Mouse (Mus musculus) forebrain, embryonic 13.5 days (tissue): ENCODE measurements around the gene Tmem260. TPM values are rescaled to one million over a fixed set of nuclear protein-coding genes. Genes with fewer than 3 reads are reported as not detected.

Experiments used
- ATAC-seq: fragments of 200-750 bp; cut with Nextera tagmentation; 2 replicates; pipeline ENCODE4 v1.8.0; 2017
- H3K27ac ChIP-seq: fragments of 300-500 bp; sonication (generic); 2 replicates; pipeline ENCODE4 v1.5.1; 2015; ENCODE audit warnings: inconsistent platforms, mild to moderate bottlenecking, moderate library complexity
- H3K27me3 ChIP-seq: fragments of 300-500 bp; sonication (generic); 2 replicates; pipeline ENCODE4 v1.6.1; 2015; ENCODE audit warnings: mild to moderate bottlenecking, inconsistent platforms
- H3K36me3 ChIP-seq: fragments of 300-500 bp; sonication (generic); 2 replicates; pipeline ENCODE4 v1.6.1; 2015; ENCODE audit warnings: mild to moderate bottlenecking, inconsistent platforms; ENCODE audit not compliant: poor library complexity, severe bottlenecking
- H3K4me1 ChIP-seq: fragments of 300-500 bp; sonication (generic); 2 replicates; pipeline ENCODE4 v1.6.1; 2015; ENCODE audit warnings: inconsistent platforms
- H3K4me2 ChIP-seq: fragments of 300-500 bp; sonication (generic); 2 replicates; pipeline ENCODE4 v1.6.1; 2015; ENCODE audit warnings: inconsistent platforms, mild to moderate bottlenecking, moderate library complexity
- H3K4me3 ChIP-seq: fragments of 300-500 bp; sonication (generic); 2 replicates; pipeline ENCODE4 v1.5.1; 2015; ENCODE audit warnings: mild to moderate bottlenecking, inconsistent platforms
- H3K9ac ChIP-seq: fragments of 300-500 bp; sonication (generic); 2 replicates; pipeline ENCODE4 v1.6.1; 2015; ENCODE audit warnings: mild to moderate bottlenecking, inconsistent platforms
- H3K9me3 ChIP-seq: fragments of 300-500 bp; sonication (generic); replicated peaks from 2 replicates; pipeline ENCODE4 v1.6.1; 2016; ENCODE audit warnings: inconsistent platforms
- WGBS: fragments of 180-500 bp; shearing (Covaris S2); methylation state at CpG from one replicate; pipeline ENCODE4 v1.1.7; 2015; 5-methylcytosine and 5-hydroxymethylcytosine counted together
- polyA plus RNA-seq: library from polyadenylated mRNA; unstranded; fragments of >200 nt; fragmentation: Nextera tagmentation; extraction: Ambion mirVana; gene quantifications from 2 replicates; pipeline ENCODE4 v1.2.1, GENCODE M21; 2015

Gene Tmem260
- polyA plus RNA-seq = 16.5 and 18.4 TPM in 2 replicates

- ATAC-seq = peak; percentile 98
- under 1% methylated on average over 66 of the region's 69 CpGs for WGBS
- peak within 1 kb of the TSS; percentile 84 for H3K27ac ChIP-seq
These were observed at the start of gene Tmem260 for GRCm38 (mm10) chr14:48445984-48446683. Gene Tmem260 (plus strand): TSS chr14:48446124.

GRCm38 (mm10) chr14:48406086-48406485 is 39.8 kb upstream of the Tmem260 start:
- 91% methylated on average over 13 of the region's 13 CpGs for WGBS
- peaks cover 29% of the 10 kb centered on the region for H3K27me3 ChIP-seq

More at GRCm38 (mm10) chr14:48445984-48446683, at the start of gene Tmem260:
- Histone ChIP-seq H3K9ac (peak within 1 kb of the TSS; percentile 91), H3K36me3 (no peaks in the 10 kb centered on the region), H3K4me1 (peaks cover 12% of the 10 kb centered on the region), H3K9me3 (no peaks in the 10 kb centered on the region), H3K4me2 (peak within 1 kb of the TSS; percentile 64), H3K27me3 (peaks cover 6% of the 10 kb centered on the region; the same call in 1 of the 2 replicates), H3K4me3 (peak within 1 kb of the TSS; percentile 87)

GRCm38 (mm10) chr14:48417064-48417463 is 28.9 kb upstream of the Tmem260 start:
- ATAC-seq = no peak
- no peaks in the 10 kb centered on the region for H3K36me3 ChIP-seq
- no peaks in the 10 kb centered on the region for H3K9me3 ChIP-seq
- peaks cover 21% of the 10 kb centered on the region for H3K4me1 ChIP-seq
- H3K27me3 ChIP-seq = peaks cover 84% of the 10 kb centered on the region
- H3K4me3 ChIP-seq = no peak overlapping the region
- H3K9ac ChIP-seq = no peak overlapping the region
- H3K4me2 ChIP-seq = no peak overlapping the region
- no peak overlapping the region for H3K27ac ChIP-seq
- 43% methylated on average over 3 of the region's 3 CpGs for WGBS

More at GRCm38 (mm10) chr14:48406086-48406485, 39.8 kb upstream of the Tmem260 start:
- no peak for ATAC-seq
- Histone ChIP-seq H3K4me1 (no peaks in the 10 kb centered on the region), H3K4me2 (no peak overlapping the region), H3K9ac (no peak overlapping the region), H3K4me3 (no peak overlapping the region), H3K9me3 (no peaks in the 10 kb centered on the region), H3K36me3 (no peaks in the 10 kb centered on the region), H3K27ac (no peak overlapping the region)

- H3K9ac ChIP-seq = no peak overlapping the region
- WGBS = 30% methylated on average over 3 of the region's 3 CpGs
- peaks cover 85% of the 10 kb centered on the region for H3K27me3 ChIP-seq
- H3K27ac ChIP-seq = no peak overlapping the region
- H3K9me3 ChIP-seq = no peaks in the 10 kb centered on the region
- no peak overlapping the region for H3K4me2 ChIP-seq
- peak; percentile 73 for ATAC-seq
- H3K4me1 ChIP-seq = peaks cover 21% of the 10 kb centered on the region
- H3K36me3 ChIP-seq = no peaks in the 10 kb centered on the region
- no peak overlapping the region for H3K4me3 ChIP-seq
These were observed 27.7 kb upstream of the Tmem260 start for GRCm38 (mm10) chr14:48418264-48418663.

- H3K9ac ChIP-seq = no peak overlapping the region
- no peaks in the 10 kb centered on the region for H3K9me3 ChIP-seq
- peaks cover 87% of the 10 kb centered on the region for H3K27me3 ChIP-seq
- no peak overlapping the region for H3K4me3 ChIP-seq
- peaks cover 21% of the 10 kb centered on the region for H3K4me1 ChIP-seq
- 14% methylated on average over 5 of the region's 5 CpGs for whole genome bisulfite sequencing
- H3K27ac ChIP-seq = no peak overlapping the region
- no peak overlapping the region for H3K4me2 ChIP-seq
- H3K36me3 ChIP-seq = no peaks in the 10 kb centered on the region
- ATAC-seq = peak; percentile 93
These were observed 27.3 kb upstream of the Tmem260 start for GRCm38 (mm10) chr14:48418672-48419071.

- no peak overlapping the region for H3K9ac ChIP-seq
- H3K27me3 ChIP-seq = peaks cover 89% of the 10 kb centered on the region
- H3K4me1 ChIP-seq = peaks cover 21% of the 10 kb centered on the region
- H3K27ac ChIP-seq = no peak overlapping the region
- 33% methylated on average over 6 of the region's 6 CpGs for WGBS
- no peak for ATAC-seq
- H3K9me3 ChIP-seq = no peaks in the 10 kb centered on the region
- H3K36me3 ChIP-seq = no peaks in the 10 kb centered on the region
- no peak overlapping the region for H3K4me3 ChIP-seq
- no peak overlapping the region for H3K4me2 ChIP-seq
These were observed 24.4 kb upstream of the Tmem260 start for GRCm38 (mm10) chr14:48421476-48421875.

- no peak overlapping the region for H3K9ac ChIP-seq
- peaks cover 89% of the 10 kb centered on the region for H3K27me3 ChIP-seq
- no peak overlapping the region for H3K27ac ChIP-seq
- ATAC-seq = no peak
- peaks cover 20% of the 10 kb centered on the region for H3K4me1 ChIP-seq
- H3K4me3 ChIP-seq = no peak overlapping the region
- WGBS = 21% methylated on average over 6 of the region's 6 CpGs
- no peaks in the 10 kb centered on the region for H3K9me3 ChIP-seq
- H3K36me3 ChIP-seq = no peaks in the 10 kb centered on the region
- H3K4me2 ChIP-seq = no peak overlapping the region
These were observed 23.9 kb upstream of the Tmem260 start for GRCm38 (mm10) chr14:48421996-48422395.

GRCm38 (mm10) chr14:48422436-48422835 is 23.5 kb upstream of the Tmem260 start:
- peaks cover 15% of the 10 kb centered on the region for H3K4me1 ChIP-seq
- H3K27me3 ChIP-seq = peaks cover 87% of the 10 kb centered on the region
- no peak for ATAC-seq
- no peak overlapping the region for H3K4me3 ChIP-seq
- H3K9ac ChIP-seq = no peak overlapping the region
- H3K27ac ChIP-seq = no peak overlapping the region
- no peak overlapping the region for H3K4me2 ChIP-seq
- H3K9me3 ChIP-seq = no peaks in the 10 kb centered on the region
- 37% methylated on average over 4 of the region's 4 CpGs for WGBS
- no peaks in the 10 kb centered on the region for H3K36me3 ChIP-seq

GRCm38 (mm10) chr14:48422901-48423300 is 23.0 kb upstream of the Tmem260 start:
- H3K4me2 ChIP-seq = no peak overlapping the region

GRCm38 (mm10) chr14:48431978-48432377 is 13.9 kb upstream of the Tmem260 start:
- Histone ChIP-seq H3K4me1 (peaks cover 4% of the 10 kb centered on the region; the same call in 1 of the 2 replicates), H3K27me3 (peaks cover 61% of the 10 kb centered on the region), H3K9ac (no peak overlapping the region), H3K4me2 (no peak overlapping the region), H3K4me3 (no peak overlapping the region), H3K27ac (no peak overlapping the region), H3K36me3 (no peaks in the 10 kb centered on the region), H3K9me3 (no peaks in the 10 kb centered on the region)
- WGBS = 90% methylated on average over 2 of the region's 2 CpGs
- ATAC-seq = no peak

More at GRCm38 (mm10) chr14:48422901-48423300, 23.0 kb upstream of the Tmem260 start:
- 34% methylated on average over 7 of the region's 7 CpGs for WGBS
- ATAC-seq = no peak
- Histone ChIP-seq H3K27me3 (peaks cover 87% of the 10 kb centered on the region), H3K27ac (no peak overlapping the region), H3K9ac (no peak overlapping the region), H3K4me3 (no peak overlapping the region), H3K36me3 (no peaks in the 10 kb centered on the region), H3K4me1 (peaks cover 11% of the 10 kb centered on the region; the same call in 1 of the 2 replicates), H3K9me3 (no peaks in the 10 kb centered on the region)

GRCm38 (mm10) chr14:48443796-48444195 is 2.1 kb upstream of the Tmem260 start:
- no peak for ATAC-seq
- Histone ChIP-seq H3K4me1 (peaks cover 12% of the 10 kb centered on the region), H3K36me3 (no peaks in the 10 kb centered on the region), H3K9me3 (no peaks in the 10 kb centered on the region), H3K27ac (no peak overlapping the region), H3K27me3 (peaks cover 9% of the 10 kb centered on the region; the same call in 1 of the 2 replicates), H3K4me3 (no peak overlapping the region), H3K4me2 (no peak overlapping the region), H3K9ac (no peak overlapping the region)
- WGBS = 48% methylated on average over 3 of the region's 3 CpGs

- Histone ChIP-seq H3K4me2 (no peak overlapping the region), H3K9ac (no peak overlapping the region), H3K9me3 (no peaks in the 10 kb centered on the region), H3K36me3 (peaks cover 13% of the 10 kb centered on the region), H3K27me3 (no peaks in the 10 kb centered on the region), H3K4me1 (peaks cover 21% of the 10 kb centered on the region), H3K27ac (no peak overlapping the region), H3K4me3 (no peak overlapping the region)
- 80% methylated on average over 18 of the region's 18 CpGs for WGBS
- no peak for ATAC-seq
These were observed 6.1 kb downstream of the Tmem260 start for GRCm38 (mm10) chr14:48451966-48452407.
